Mouse (Mus musculus): Measurements from ENCODE around the gene Mdh1b. TPM values are rescaled to one million over a fixed set of nuclear protein-coding genes. Genes with fewer than 3 reads are reported as not detected.
A peak's percentile ranks its signal among the peaks of the same experiment; 100 is the strongest.

The Mdh1b gene
- total and polyA plus RNA-seq, 3 experiments: 0.13 to 0.49 (median 0.46) TPM

- in situ Hi-C loops (cut with MboI; ENCODE audit: low pct_ligation_motif_present, low pct_unique_long_range_greater_than_20kb, low sequenced_read_pairs) (no loop called here), dilution Hi-C loops (cut with MboI; ENCODE audit: extremely low pct_ligation_motif_present, extremely low pct_unique_long_range_greater_than_20kb, low sequenced_read_pairs) (no loop called here)
- Histone ChIP-seq H3K36me3 (replicated peaks in 1 of 2; ENCODE audit: control insufficient read depth in 1 of 2, insufficient read depth in 1 of 2, low read length in 1 of 2) (peaks cover 17 to 37% of the 10 kb centered on the region in 2 experiments), H3K9me3 (replicated peaks; ENCODE audit: low read length) (no peaks in the 10 kb centered on the region), H3K4me3 (replicated peaks in 1 of 3; ENCODE audit: low read depth in 2 of 3, low read length in 2 of 3, poor library complexity in 1 of 3) (no peak overlapping the region), H3K27ac (ENCODE audit: insufficient read depth, low read depth) (no peak overlapping the region), H3K27me3 (replicated peaks) (no peaks in the 10 kb centered on the region), H3K9ac (ENCODE audit: insufficient read depth, low read depth) (no peak overlapping the region), H3K4me2 (ENCODE audit: insufficient read depth, low read depth, poor library complexity, severe bottlenecking) (no peak overlapping the region), H3K4me1 (ENCODE audit: control insufficient read depth in 1 of 2, insufficient read depth in 2 of 2) (peaks cover 0 to 7% of the 10 kb centered on the region in 2 experiments; a peak in 2 of 4 replicates), H3K79me2 (replicated peaks; ENCODE audit: control insufficient read depth, extremely low read depth, insufficient read depth, poor library complexity, severe bottlenecking) (no peaks in the 10 kb centered on the region)
- DNase-seq (ENCODE audit: extremely low read depth): no peak
- no peak for TF ChIP-seq TBP (conservative IDR thresholded peaks at IDR 0.05; ENCODE audit: low read depth, low read length)
- no peak for TF ChIP-seq NRF1 (IDR thresholded peaks at IDR 0.05; ENCODE audit: low read depth, low read length)
These were observed 25.9 kb upstream of the Mdh1b start for GRCm38 (mm10) chr1:63756005-63756404.

GRCm38 (mm10) chr1:63729796-63730195 is 322 bp downstream of the Mdh1b start:
- H3K36me3 ChIP-seq (replicated peaks in 1 of 2; ENCODE audit: control insufficient read depth in 1 of 2, insufficient read depth in 1 of 2, low read length in 1 of 2): peaks cover 6 to 16% of the 10 kb centered on the region in 2 experiments
- dilution Hi-C loops (cut with MboI; ENCODE audit: extremely low pct_ligation_motif_present, extremely low pct_unique_long_range_greater_than_20kb, low sequenced_read_pairs) (no loop called here), in situ Hi-C loops (cut with MboI; ENCODE audit: low pct_ligation_motif_present, low pct_unique_long_range_greater_than_20kb, low sequenced_read_pairs) (no loop called here)
- H3K27ac ChIP-seq (ENCODE audit: insufficient read depth, low read depth): no peak overlapping the region
- H3K9ac ChIP-seq (ENCODE audit: insufficient read depth, low read depth): no peak overlapping the region; the same call in 1 of the 2 replicates
- H3K27me3 ChIP-seq (replicated peaks): no peaks in the 10 kb centered on the region
- peak overlapping the region; percentile 80 for H3K4me2 ChIP-seq (ENCODE audit: insufficient read depth, low read depth, poor library complexity, severe bottlenecking)
- H3K4me1 ChIP-seq (ENCODE audit: control insufficient read depth in 1 of 2, insufficient read depth in 2 of 2): peaks cover 7 to 30% of the 10 kb centered on the region in 2 experiments; a peak in 3 of 4 replicates
- peak overlapping the region in 2 of 3 experiments; percentile 26 to 83 for H3K4me3 ChIP-seq (replicated peaks in 1 of 3; ENCODE audit: low read depth in 2 of 3, low read length in 2 of 3, poor library complexity in 1 of 3)
- DNase-seq (ENCODE audit: extremely low read depth): no peak
- no peaks in the 10 kb centered on the region for H3K9me3 ChIP-seq (replicated peaks; ENCODE audit: low read length)
- H3K79me2 ChIP-seq (replicated peaks; ENCODE audit: control insufficient read depth, extremely low read depth, insufficient read depth, poor library complexity, severe bottlenecking): peaks cover 23% of the 10 kb centered on the region
- no peak for TF ChIP-seq POLR2A (IDR thresholded peaks at IDR 0.05; ENCODE audit: low read depth, low read length)
- no peak for TF ChIP-seq MAX (IDR thresholded peaks at IDR 0.05; ENCODE audit: low read length)
- TF ChIP-seq ZMIZ1 (IDR thresholded peaks at IDR 0.05; ENCODE audit: low read depth, low read length): no peak

- Histone ChIP-seq H3K79me2 (replicated peaks; ENCODE audit: control insufficient read depth, extremely low read depth, insufficient read depth, poor library complexity, severe bottlenecking) (no peaks in the 10 kb centered on the region), H3K36me3 (replicated peaks in 1 of 2; ENCODE audit: control insufficient read depth in 1 of 2, insufficient read depth in 1 of 2, low read length in 1 of 2) (no peaks in the 10 kb centered on the region), H3K4me1 (ENCODE audit: control insufficient read depth in 1 of 2, insufficient read depth in 2 of 2) (no peaks in the 10 kb centered on the region), H3K9me3 (replicated peaks; ENCODE audit: low read length) (no peaks in the 10 kb centered on the region), H3K9ac (ENCODE audit: insufficient read depth, low read depth) (no peak overlapping the region), H3K27ac (ENCODE audit: insufficient read depth, low read depth) (no peak overlapping the region), H3K4me3 (replicated peaks in 1 of 3; ENCODE audit: low read depth in 2 of 3, low read length in 2 of 3, poor library complexity in 1 of 3) (no peak overlapping the region), H3K27me3 (replicated peaks) (no peaks in the 10 kb centered on the region), H3K4me2 (ENCODE audit: insufficient read depth, low read depth, poor library complexity, severe bottlenecking) (no peak overlapping the region)
- TF ChIP-seq POLR2AphosphoS2 (IDR thresholded peaks at IDR 0.05; ENCODE audit: low read depth, low read length) (no peak), MEF2A (IDR thresholded peaks at IDR 0.05; ENCODE audit: borderline replicate concordance, low read depth, low read length) (no peak), TCF12 (IDR thresholded peaks at IDR 0.05; ENCODE audit: low read depth, low read length) (no peak), ZKSCAN1 (IDR thresholded peaks at IDR 0.05; ENCODE audit: borderline replicate concordance, low read depth, low read length) (no peak), SMC3 (IDR thresholded peaks at IDR 0.05; ENCODE audit: low read depth, low read length) (no peak), ZNF384 (IDR thresholded peaks at IDR 0.05; ENCODE audit: low read depth, low read length) (no peak), GABPA (IDR thresholded peaks at IDR 0.05; ENCODE audit: insufficient replicate concordance, low read depth, low read length) (no peak), TBP (conservative IDR thresholded peaks at IDR 0.05; ENCODE audit: low read depth, low read length) (no peak), EP300 (IDR thresholded peaks at IDR 0.05; ENCODE audit: low read length) (no peak), MXI1 (IDR thresholded peaks at IDR 0.05; ENCODE audit: low read depth, low read length) (no peak), USF1 (IDR thresholded peaks at IDR 0.05; ENCODE audit: low read depth, low read length) (no peak)
- DNase-seq (ENCODE audit: extremely low read depth): no peak
- dilution Hi-C loops (cut with MboI; ENCODE audit: extremely low pct_ligation_motif_present, extremely low pct_unique_long_range_greater_than_20kb, low sequenced_read_pairs): no loop called here
- in situ Hi-C loops (cut with MboI; ENCODE audit: low pct_ligation_motif_present, low pct_unique_long_range_greater_than_20kb, low sequenced_read_pairs): no loop called here
These were observed 10.0 kb downstream of the Mdh1b start for GRCm38 (mm10) chr1:63720161-63720560.
